ENCODE assay signal across 20 mouse cellular contexts in the genomic region with DNA sequence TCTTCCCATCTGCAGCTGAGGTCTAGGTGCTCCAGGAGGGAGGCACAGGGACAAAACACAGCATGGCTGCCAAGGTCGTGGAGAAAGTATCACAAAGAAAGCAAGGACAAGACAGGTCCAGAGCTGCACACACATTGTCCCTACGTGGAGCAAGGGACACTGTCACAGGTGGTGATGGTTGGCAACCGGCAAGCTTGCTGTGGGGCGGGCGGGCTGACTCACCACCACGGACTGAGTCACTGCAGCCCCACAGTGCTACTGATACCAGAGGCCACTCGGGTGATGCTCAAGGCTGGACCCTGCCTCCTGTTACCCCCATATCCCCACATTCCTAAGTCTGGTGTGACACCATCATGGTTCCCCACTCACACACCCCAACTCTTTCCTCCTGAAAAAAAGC. TPM values are rescaled to one million over a fixed set of nuclear protein-coding genes. Genes with fewer than 3 reads are reported as not detected.
DNase-seq lines count a peak whose midpoint lies in the region; TF ChIP-seq lines count a peak whose summit lies in the region.
"Had no signal": no experiment of that assay in that cellular context is flagged by ENCODE, and none has a peak within 500 bp of the region (broad histone marks: within the 10 kb centered on the region; RNA-seq: fewer than 3 reads in every experiment).

No protein-coding gene starts in this region.

- TF ChIP-seq CTCF in testis, adult 2 months (IDR thresholded peaks at IDR 0.05; ENCODE audit: control insufficient read depth, insufficient read depth, insufficient replicate concordance, low read depth, low read length): no peak

- H3K27me3 ChIP-seq in testis, adult 2 months (ENCODE audit: control insufficient read depth, insufficient read depth, low read length): no peaks in the 10 kb centered on the region
- H3K27me3 ChIP-seq in myocyte (ENCODE audit: control insufficient read depth, insufficient read depth, insufficient read length): no peaks in the 10 kb centered on the region
- H3K27me3 ChIP-seq: heart, embryonic 12.5 days; intestine, embryonic 15.5 days; limb, embryonic 13.5 days; liver, embryonic 13.5 days; midbrain, embryonic 12.5 days; neural tube, embryonic 12.5 days had no signal

- peak; percentile 75 to 80 for DNase-seq in adrenal gland, adult (ENCODE audit: inconsistent age in 2 of 2, low spot score in 1 of 2)
- DNase-seq in adrenal gland, adult 18-20 months (ENCODE audit: low spot score in 2 of 2): no peak
- peak; percentile 45 to 67 for DNase-seq in cerebellum, postnatal 25 days
- no peak for DNase-seq in cerebellum, adult 9-10 months
- no peak for DNase-seq in testis, postnatal 10 days (ENCODE audit: low spot score)
- DNase-seq in retina, embryonic 14.5 days (ENCODE audit: low spot score): no peak
- DNase-seq: kidney, postnatal 36 days; liver, embryonic 13.5 days; lung, embryonic 14.5 days; lung, postnatal 36 days; right cerebral cortex, postnatal 14 days; thymus, adult 2 months had no signal

- no peak overlapping the region for H3K27ac ChIP-seq in testis, adult 2 months (ENCODE audit: control insufficient read depth, insufficient read depth, low read depth, low read length)
- H3K27ac ChIP-seq: hindbrain, embryonic 14.5 days; intestine, embryonic 15.5 days; limb, embryonic 13.5 days; liver, embryonic 13.5 days; midbrain, embryonic 12.5 days; neural tube, embryonic 12.5 days had no signal

- H3K4me2 ChIP-seq in myocyte (ENCODE audit: low read depth): no peak overlapping the region
- H3K4me2 ChIP-seq: heart, embryonic 12.5 days; hindbrain, embryonic 14.5 days; intestine, embryonic 15.5 days; limb, embryonic 13.5 days; liver, embryonic 13.5 days; lung, embryonic 14.5 days; midbrain, embryonic 12.5 days; neural tube, embryonic 12.5 days had no signal

- H3K36me3 ChIP-seq in testis, adult 2 months (ENCODE audit: control insufficient read depth, insufficient read depth, low read length): peaks cover 5% of the 10 kb centered on the region
- no peaks in the 10 kb centered on the region for H3K36me3 ChIP-seq in myocyte (ENCODE audit: control insufficient read depth, insufficient read depth)

- no peak overlapping the region for H3K4me3 ChIP-seq in testis, adult 2 months (ENCODE audit: control insufficient read depth, low read depth, low read length)
- no peak overlapping the region for H3K4me3 ChIP-seq in myocyte
- H3K4me3 ChIP-seq: heart, embryonic 12.5 days; intestine, embryonic 15.5 days; limb, embryonic 13.5 days; liver, embryonic 13.5 days; midbrain, embryonic 12.5 days; neural tube, embryonic 12.5 days had no signal

- TF ChIP-seq POLR2A in testis, adult 2 months (IDR thresholded peaks at IDR 0.05; ENCODE audit: control insufficient read depth, low read depth, low read length): peak; percentile 4; the same call in 1 of the 2 replicates
- TF ChIP-seq POLR2A in myocyte (IDR thresholded peaks at IDR 0.05; ENCODE audit: insufficient read length, low read depth): peak; percentile 43

- H3ac ChIP-seq in myocyte (ENCODE audit: control insufficient read depth, insufficient read length): no peak overlapping the region

- peaks cover 20% of the 10 kb centered on the region for H3K79me2 ChIP-seq in myocyte (ENCODE audit: control insufficient read depth, insufficient read depth)

- peaks cover 10% of the 10 kb centered on the region for H3K4me1 ChIP-seq in testis, adult 2 months (ENCODE audit: control insufficient read depth, insufficient read depth, low read length)

TF ChIP-seq in myocyte, 11 proteins besides CTCF, POLR2A, EP300 and RAD21:
- TF ChIP-seq USF1 (IDR thresholded peaks at IDR 0.05; ENCODE audit: low read depth) (no peak), TCF12 (IDR thresholded peaks at IDR 0.05; ENCODE audit: insufficient read depth, poor library complexity, severe bottlenecking) (no peak), POLR2AphosphoS2 (IDR thresholded peaks at IDR 0.05; ENCODE audit: insufficient read length, low read depth) (peak; percentile 87), REST (IDR thresholded peaks at IDR 0.05; ENCODE audit: insufficient read depth, insufficient read length) (no peak), CEBPB (IDR thresholded peaks at IDR 0.05; ENCODE audit: insufficient read depth, poor library complexity, severe bottlenecking) (no peak), MYOG (IDR thresholded peaks at IDR 0.05; ENCODE audit: control insufficient read depth in 1 of 3, insufficient read depth in 1 of 3, insufficient read length in 2 of 3, low read depth in 2 of 3) (peak in 2 of 3 experiments; percentile 21 to 35), TCF3 (IDR thresholded peaks at IDR 0.05; ENCODE audit: insufficient read length, low read depth) (no peak), MYOD1 (IDR thresholded peaks at IDR 0.05; ENCODE audit: control insufficient read depth in 1 of 3, insufficient read length in 2 of 3, low read depth in 2 of 3) (peak in 1 of 3 experiments; percentile 72)

RNA-seq across cellular contexts. Expression of gene Bcl2l12, which starts 3.9 kb away (rescaled TPM):
- total RNA-seq in adrenal gland, adult 18-20 months (2021): 10 to 100 TPM; 13.9 to 14.2 TPM
- 85.4 and 93.5 TPM in 2 replicates for polyA plus RNA-seq in testis, adult 2 months (2012; rRNA removed)
- 13.3 TPM for polyA plus RNA-seq in myocyte (2012; fragmentation: generic; extraction: Trizol)

RNA-seq across cellular contexts. Expression of gene Irf3, which starts 5.0 kb away (rescaled TPM):
- 100 to 1,000 TPM; 128 to 131 TPM for total RNA-seq in adrenal gland, adult 18-20 months (2021)
- 108 and 114 TPM in 2 replicates for polyA plus RNA-seq in testis, adult 2 months (2012; rRNA removed)
- 45.1 TPM for polyA plus RNA-seq in myocyte (2012; fragmentation: generic; extraction: Trizol)

RNA-seq across cellular contexts. Expression of gene Scaf1, which starts 13.7 kb away (rescaled TPM):
- total RNA-seq in adrenal gland, adult 18-20 months (2021): 10 to 100 TPM; 75.1 to 85.9 TPM
- polyA plus RNA-seq in testis, adult 2 months (2012; rRNA removed): 25.1 and 27.4 TPM in 2 replicates
- 56.7 TPM for polyA plus RNA-seq in myocyte (2012; fragmentation: generic; extraction: Trizol)

RNA-seq across cellular contexts. Expression of gene Rras, which starts 15.3 kb away (rescaled TPM):
- 100 to 1,000 TPM in 1 of 2 experiments, 10 to 100 TPM in 1; 86.9 to 106 TPM for total RNA-seq in adrenal gland, adult 18-20 months (2021)
- 43.4 and 44.2 TPM in 2 replicates for polyA plus RNA-seq in testis, adult 2 months (2012; rRNA removed)
- 127 TPM for polyA plus RNA-seq in myocyte (2012; fragmentation: generic; extraction: Trizol)

RNA-seq across cellular contexts. Expression of gene Prmt1, which starts 16.1 kb away (rescaled TPM):
- 100 to 1,000 TPM; 203 to 216 TPM for total RNA-seq in adrenal gland, adult 18-20 months (2021)
- polyA plus RNA-seq in testis, adult 2 months (2012; rRNA removed): 59.6 and 60.1 TPM in 2 replicates
- 729 TPM for polyA plus RNA-seq in myocyte (2012; fragmentation: generic; extraction: Trizol)

Comparison
In these comparisons a context has a peak if more than half of its experiments do, and no peak if none do; other contexts are left out.
1. DNase-seq: peak in adrenal gland, adult (2 of 2) and cerebellum, postnatal 25 days (2 of 2); none in adrenal gland, adult 18-20 months (0 of 2), cerebellum, adult 9-10 months (single experiment), testis, postnatal 10 days (single experiment) and retina, embryonic 14.5 days (single experiment).